Mouse (Mus musculus) layer of hippocampus, postnatal 36 days (tissue): ENCODE measurements around the gene Dgkg. TPM values are rescaled to one million over a fixed set of nuclear protein-coding genes. Genes with fewer than 3 reads are reported as not detected.
A peak's percentile ranks its signal among the peaks of the same experiment; 100 is the strongest.

Source experiments
- DNase-seq, 2 experiments: peaks; one replicate each; pipeline ENCODE4 v3.0.0; 2022
- microRNA-seq, 2 experiments: library from miRNA; unstranded; fragments of <30 nt; microRNA quantifications; one replicate each; pipeline ENCODE4 v1.2.0; 2021
- total RNA-seq, 2 experiments: library from RNA; stranded (reverse); gene quantifications; 2 replicates each; pipeline ENCODE4 v1.2.3; 2021

Dgkg gene
- total RNA-seq, 2 experiments from 2014 or later: 211 TPM

DNA sequence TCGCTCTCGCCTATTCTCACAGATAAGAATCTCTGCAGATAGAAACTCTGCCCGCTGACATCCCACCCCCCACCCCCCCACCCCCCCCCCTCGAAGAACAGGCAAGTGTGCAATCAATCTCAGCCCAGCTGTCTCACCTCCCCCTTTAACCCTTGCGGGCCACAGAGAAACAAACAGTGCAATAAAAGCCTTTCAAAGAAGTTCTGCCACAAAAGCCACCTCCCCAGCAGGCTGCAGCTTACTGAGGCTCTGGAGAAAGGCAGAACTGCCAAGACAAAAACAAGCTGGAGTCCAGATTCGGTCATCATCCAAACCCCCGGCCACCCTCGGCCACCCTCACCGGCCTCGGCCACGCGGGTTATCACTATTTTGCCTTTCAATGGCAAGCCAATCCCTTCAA lies 223.1 kb downstream of the Dgkg start:
- DNase-seq: no peak

DNA sequence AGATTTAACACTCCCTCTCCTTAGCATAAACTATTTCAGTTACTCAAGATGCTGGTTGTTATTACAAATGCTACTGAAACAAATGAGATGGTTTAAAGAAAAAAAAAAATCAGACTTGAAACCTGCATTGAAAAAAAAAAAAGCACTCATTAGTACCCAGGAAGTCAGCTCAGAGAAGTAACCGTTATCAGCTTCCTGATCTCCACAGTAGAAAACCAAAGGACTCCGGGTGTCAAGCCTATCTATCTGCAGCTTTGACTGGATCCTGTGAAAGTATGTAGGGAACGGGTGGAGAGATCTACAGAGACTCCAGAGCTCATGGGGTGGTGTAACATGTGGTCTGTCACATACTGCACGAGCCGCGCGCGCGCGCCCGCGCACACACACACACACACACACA lies 225.2 kb downstream of the Dgkg start:
- no peak for DNase-seq

GRCm38 (mm10) chr16:22431335-22431734 lies 225.7 kb downstream of the Dgkg start:
- no peak for DNase-seq

GRCm38 (mm10) chr16:22430211-22430951 lies 226.6 kb downstream of the Dgkg start:
- DNase-seq: peak; percentile 79 to 81

- no peak for DNase-seq
Observed at GRCm38 (mm10) chr16:22429377-22429776, 227.6 kb downstream of the Dgkg start.

- peak; percentile 88 to 90 for DNase-seq
Observed at GRCm38 (mm10) chr16:22428853-22429341, 228.1 kb downstream of the Dgkg start.

- no peak for DNase-seq
Observed at GRCm38 (mm10) chr16:22426866-22427265, 230.2 kb downstream of the Dgkg start.

- DNase-seq: no peak
Observed at GRCm38 (mm10) chr16:22422256-22422655, 234.8 kb downstream of the Dgkg start.

Small RNAs within 50 kb of the gene (microRNA-seq; reads per million reads assigned to microRNA genes)
- gene Mir6362 (0 reads per million in 2 experiments), gene Mir8095 (0 reads per million in 2 experiments)

Other genes starting within 250 kb of the Dgkg start
- gene Etv5, start 217.5 kb downstream of the Dgkg start, total RNA-seq: 10 to 100 TPM; 47.5 to 49.4 TPM
- gene Crygs, start 154.4 kb upstream of the Dgkg start, total RNA-seq: not detected
- gene Tbccd1, start 200.4 kb upstream of the Dgkg start, total RNA-seq: 10 to 100 TPM; 15.2 to 15.8 TPM
- gene Dnajb11, start 200.6 kb upstream of the Dgkg start, total RNA-seq: 10 to 100 TPM; 69.9 to 82.3 TPM
- not detected for gene Ahsg, start 234.1 kb upstream of the Dgkg start, total RNA-seq